Mouse (Mus musculus) thymus, postnatal 4 days (tissue): ENCODE measurements around the gene Olfr1564.
"Not testable (repeated sequence)": the region's sequence is repeated elsewhere in the genome, so short reads cannot be mapped to it uniquely, and the experiment has no call there.

Source experiments
- DNase-seq: peaks from one replicate; pipeline ENCODE4 v3.0.0; 2021

Olfr1564 gene

GRCm38 (mm10) chr17:33221590-33221989 is at the start of gene Olfr1564:
Olfr1564 (minus strand) TSS chr17:33221690.
- no peak for DNase-seq

GRCm38 (mm10) chr17:33268907-33269306 is 47.4 kb upstream of the Olfr1564 start:
- no peak for DNase-seq

GRCm38 (mm10) chr17:33264376-33264775 is 42.9 kb upstream of the Olfr1564 start, which contains the start of gene Olfr63:
Olfr63 (plus strand) TSS chr17:33264676.
- no peak for DNase-seq

- DNase-seq, result not testable (repeated sequence)
Measured at GRCm38 (mm10) chr17:33255319-33255657, 33.8 kb upstream of the Olfr1564 start.

GRCm38 (mm10) chr17:33254530-33255318 is 33.2 kb upstream of the Olfr1564 start, which contains the start of gene Zfp955a:
Zfp955a (minus strand) TSS chr17:33255145.
- not testable (repeated sequence) for DNase-seq

GRCm38 (mm10) chr17:33236646-33237045 is 15.2 kb upstream of the Olfr1564 start:
- DNase-seq, result not testable (repeated sequence)

GRCm38 (mm10) chr17:33191002-33191401 is 30.5 kb downstream of the Olfr1564 start, which contains the start of gene Olfr239:
Olfr239 (plus strand) TSS chr17:33191302.
- not testable (repeated sequence) for DNase-seq

- DNase-seq, result not testable (repeated sequence)
Measured at GRCm38 (mm10) chr17:33168147-33168546, 53.3 kb downstream of the Olfr1564 start, which contains the start of gene Olfr55. Olfr55 (plus strand) TSS chr17:33168447.
